Comparison of ENCODE assay signal across 9 mouse cellular contexts in genomic region chr7:100187601-100188000, GRCm38 (mm10). TPM values are rescaled to one million over a fixed set of nuclear protein-coding genes. Genes with fewer than 3 reads are reported as not detected.
DNase-seq lines count a peak whose midpoint lies in the region; ATAC-seq lines count a peak whose summit lies in the region.
"Had no signal": no experiment of that assay in that cellular context is flagged by ENCODE, and none has a peak within 500 bp of the region (broad histone marks: within the 10 kb centered on the region; RNA-seq: fewer than 3 reads in every experiment).

No protein-coding gene starts in this region.

- no peak overlapping the region for H3K9ac ChIP-seq in neural tube, embryonic 15.5 days (replicated peaks)
- no peak overlapping the region for H3K9ac ChIP-seq in hindbrain, embryonic 14.5 days
- H3K9ac ChIP-seq in liver, embryonic 13.5 days, result no peak overlapping the region
- H3K9ac ChIP-seq: heart, embryonic 15.5 days; neural tube, embryonic 13.5 days had no signal

- WGBS in neural tube, embryonic 15.5 days, result 21% methylated on average over 7 of the region's 7 CpGs
- 22% methylated on average over 7 of the region's 7 CpGs for WGBS in hindbrain, embryonic 14.5 days
- 16% methylated on average over 7 of the region's 7 CpGs for WGBS in liver, embryonic 13.5 days (ENCODE audit: insufficient replicate concordance)

- ATAC-seq in neural tube, embryonic 15.5 days (ENCODE audit: low FRiP score), result no peak
- no peak for ATAC-seq in hindbrain, embryonic 14.5 days (ENCODE audit: low FRiP score)
- no peak for ATAC-seq in liver, embryonic 13.5 days (ENCODE audit: low read depth)

- no peak overlapping the region for H3K27ac ChIP-seq in neural tube, embryonic 15.5 days (replicated peaks)
- no peak overlapping the region for H3K27ac ChIP-seq in hindbrain, embryonic 14.5 days
- no peak overlapping the region for H3K27ac ChIP-seq in liver, embryonic 13.5 days
- H3K27ac ChIP-seq: heart, embryonic 15.5 days; neural tube, embryonic 13.5 days had no signal

- H3K4me1 ChIP-seq in neural tube, embryonic 15.5 days, result no peaks in the 10 kb centered on the region
- H3K4me1 ChIP-seq in hindbrain, embryonic 14.5 days (replicated peaks; ENCODE audit: control insufficient read depth, insufficient read depth, low read length), result no peaks in the 10 kb centered on the region
- no peaks in the 10 kb centered on the region for H3K4me1 ChIP-seq in liver, embryonic 13.5 days (replicated peaks)
- H3K4me1 ChIP-seq: heart, embryonic 15.5 days; neural tube, embryonic 13.5 days had no signal

- H3K27me3 ChIP-seq in neural tube, embryonic 15.5 days (replicated peaks), result no peaks in the 10 kb centered on the region
- H3K27me3 ChIP-seq in hindbrain, embryonic 14.5 days (ENCODE audit: control insufficient read depth, insufficient read depth, low read length), result no peaks in the 10 kb centered on the region
- H3K27me3 ChIP-seq in liver, embryonic 13.5 days, result peaks cover 22% of the 10 kb centered on the region

- H3K36me3 ChIP-seq in neural tube, embryonic 15.5 days, result no peaks in the 10 kb centered on the region
- no peaks in the 10 kb centered on the region for H3K36me3 ChIP-seq in hindbrain, embryonic 14.5 days (replicated peaks; ENCODE audit: control insufficient read depth, insufficient read depth)
- no peaks in the 10 kb centered on the region for H3K36me3 ChIP-seq in liver, embryonic 13.5 days
- H3K36me3 ChIP-seq: heart, embryonic 15.5 days; neural tube, embryonic 13.5 days had no signal

- DNase-seq in neural tube, embryonic 10.5 days (ENCODE audit: extremely low spot score, low spot score), result peak; percentile 59
- DNase-seq in R1 (ENCODE audit: low read depth, low spot score), result peak; percentile 33
- DNase-seq in cerebellum, adult 9-10 months, result peak; percentile 51
- peak; percentile 78 for DNase-seq in hindbrain, embryonic 14.5 days (ENCODE audit: low spot score)
- peak; percentile 11 for DNase-seq in liver, embryonic 13.5 days
- DNase-seq in retina, adult 2 months (ENCODE audit: low read depth, low spot score), result peak; percentile 34

- no peak overlapping the region for H3K4me3 ChIP-seq in neural tube, embryonic 15.5 days (replicated peaks)
- no peak overlapping the region for H3K4me3 ChIP-seq in hindbrain, embryonic 14.5 days (replicated peaks; ENCODE audit: low read length)
- no peak overlapping the region for H3K4me3 ChIP-seq in liver, embryonic 13.5 days (replicated peaks)
- H3K4me3 ChIP-seq: heart, embryonic 15.5 days; neural tube, embryonic 13.5 days had no signal

- no peaks in the 10 kb centered on the region for H3K9me3 ChIP-seq in neural tube, embryonic 15.5 days (replicated peaks)
- H3K9me3 ChIP-seq in hindbrain, embryonic 14.5 days (ENCODE audit: control insufficient read depth, low read length), result no peaks in the 10 kb centered on the region
- H3K9me3 ChIP-seq in liver, embryonic 13.5 days (replicated peaks), result no peaks in the 10 kb centered on the region
- H3K9me3 ChIP-seq: heart, embryonic 15.5 days; neural tube, embryonic 13.5 days had no signal

- no peak overlapping the region for H3K4me2 ChIP-seq in neural tube, embryonic 15.5 days
- H3K4me2 ChIP-seq in hindbrain, embryonic 14.5 days (replicated peaks), result no peak overlapping the region
- H3K4me2 ChIP-seq in liver, embryonic 13.5 days, result no peak overlapping the region
- H3K4me2 ChIP-seq: heart, embryonic 15.5 days; neural tube, embryonic 13.5 days had no signal

RNA-seq across cellular contexts. Expression of gene Kcne3, which starts 11.3 kb away (rescaled TPM):
- 0.99 and 6.4 TPM in 2 replicates for polyA plus RNA-seq in neural tube, embryonic 15.5 days (2015; fragmentation: Nextera tagmentation; extraction: Ambion mirVana)
- polyA plus RNA-seq in hindbrain, embryonic 14.5 days (2014; fragmentation: Nextera tagmentation; extraction: Ambion mirVana), result 0.30 and 0.50 TPM in 2 replicates
- 1.5 TPM in 2 replicates for polyA plus RNA-seq in liver, embryonic 13.5 days (2015; fragmentation: Nextera tagmentation; extraction: Ambion mirVana)

RNA-seq across cellular contexts. Expression of gene Lipt2, which starts 28.5 kb away (rescaled TPM):
- 16.9 and 17.0 TPM in 2 replicates for polyA plus RNA-seq in neural tube, embryonic 15.5 days (2015; fragmentation: Nextera tagmentation; extraction: Ambion mirVana)
- 19.2 and 20.2 TPM in 2 replicates for polyA plus RNA-seq in hindbrain, embryonic 14.5 days (2014; fragmentation: Nextera tagmentation; extraction: Ambion mirVana)
- polyA plus RNA-seq in liver, embryonic 13.5 days (2015; fragmentation: Nextera tagmentation; extraction: Ambion mirVana), result 7.0 and 7.2 TPM in 2 replicates

RNA-seq across cellular contexts. Expression of gene Pgm2l1, which starts 39.6 kb away (rescaled TPM):
- polyA plus RNA-seq in neural tube, embryonic 15.5 days (2015; fragmentation: Nextera tagmentation; extraction: Ambion mirVana), result 24.2 and 26.1 TPM in 2 replicates
- 29.0 and 29.1 TPM in 2 replicates for polyA plus RNA-seq in hindbrain, embryonic 14.5 days (2014; fragmentation: Nextera tagmentation; extraction: Ambion mirVana)
- polyA plus RNA-seq in liver, embryonic 13.5 days (2015; fragmentation: Nextera tagmentation; extraction: Ambion mirVana), result 1.8 and 2.0 TPM in 2 replicates

Comparison
In these comparisons a context has a peak if more than half of its experiments do, and no peak if none do; other contexts are left out.
1. DNase-seq: peak in every context shown above with its lines; median percentile 78 in hindbrain, embryonic 14.5 days; 59 in neural tube, embryonic 10.5 days; 51 in cerebellum, adult 9-10 months; 34 in retina, adult 2 months; 33 in R1; 11 in liver, embryonic 13.5 days.